Mouse (Mus musculus): ENCODE results near the gene Calr. TPM values are rescaled to one million over a fixed set of nuclear protein-coding genes. Genes with fewer than 3 reads are reported as not detected.

The Calr gene
- 708 and 747 TPM in 2 replicates for polyA plus RNA-seq (2014; fragmentation: Nextera tagmentation; extraction: Ambion mirVana)

GRCm38 (mm10) chr8:84846722-84847572 is at the start of gene Calr:
Calr (minus strand) TSS chr8:84846934.
- 1% methylated on average over 55 of the region's 55 CpGs for WGBS
- Histone ChIP-seq H3K9ac (ENCODE audit: low read length) (peak within 1 kb of the TSS; percentile 98), H3K27me3 (ENCODE audit: control insufficient read depth, insufficient read depth, low read length) (no peaks in the 10 kb centered on the region), H3K27ac (ENCODE audit: low read depth, low read length) (peak within 1 kb of the TSS; percentile 77), H3K4me2 (peak within 1 kb of the TSS; percentile 78), H3K36me3 (ENCODE audit: control insufficient read depth, insufficient read depth, low read length) (peaks cover 27% of the 10 kb centered on the region), H3K4me1 (ENCODE audit: control insufficient read depth, insufficient read depth, low read length) (peaks cover 18% of the 10 kb centered on the region), H3K9me3 (ENCODE audit: control insufficient read depth, low read length) (no peaks in the 10 kb centered on the region), H3K4me3 (ENCODE audit: low read depth, low read length) (peak within 1 kb of the TSS; percentile 97)
- peak; percentile 100 for DNase-seq (ENCODE audit: low spot score, missing footprints)
- ATAC-seq (ENCODE audit: low FRiP score) = peak; percentile 99

GRCm38 (mm10) chr8:84895963-84896362 is 49.2 kb upstream of the Calr start:
- Histone ChIP-seq H3K36me3 (ENCODE audit: control insufficient read depth, insufficient read depth, low read length) (no peaks in the 10 kb centered on the region; the same call in 1 of the 2 replicates), H3K27ac (ENCODE audit: low read depth, low read length) (no peak overlapping the region), H3K9me3 (ENCODE audit: control insufficient read depth, low read length) (no peaks in the 10 kb centered on the region), H3K4me1 (ENCODE audit: control insufficient read depth, insufficient read depth, low read length) (peaks cover 5% of the 10 kb centered on the region), H3K9ac (ENCODE audit: low read length) (no peak overlapping the region), H3K27me3 (ENCODE audit: control insufficient read depth, insufficient read depth, low read length) (no peaks in the 10 kb centered on the region), H3K4me3 (ENCODE audit: low read depth, low read length) (no peak overlapping the region), H3K4me2 (no peak overlapping the region)
- WGBS = 88% methylated on average over 5 of the region's 5 CpGs
- ATAC-seq (ENCODE audit: low FRiP score) (no peak), DNase-seq (ENCODE audit: low spot score, missing footprints) (no peak)

GRCm38 (mm10) chr8:84893709-84894134 is 47.0 kb upstream of the Calr start, which contains the start of gene Gcdh:
Gcdh (minus strand) TSS chr8:84893921.
- Histone ChIP-seq H3K27me3 (ENCODE audit: control insufficient read depth, insufficient read depth, low read length) (no peaks in the 10 kb centered on the region), H3K4me2 (peak within 1 kb of the TSS; percentile 80), H3K36me3 (ENCODE audit: control insufficient read depth, insufficient read depth, low read length) (no peaks in the 10 kb centered on the region; the same call in 1 of the 2 replicates), H3K9me3 (ENCODE audit: control insufficient read depth, low read length) (no peaks in the 10 kb centered on the region), H3K4me1 (ENCODE audit: control insufficient read depth, insufficient read depth, low read length) (peaks cover 5% of the 10 kb centered on the region), H3K9ac (ENCODE audit: low read length) (peak within 1 kb of the TSS; percentile 67), H3K4me3 (ENCODE audit: low read depth, low read length) (peak within 1 kb of the TSS; percentile 59), H3K27ac (ENCODE audit: low read depth, low read length) (no peak within 1 kb of the TSS)
- DNase-seq (ENCODE audit: low spot score, missing footprints) (peak; percentile 97), ATAC-seq (ENCODE audit: low FRiP score) (peak; percentile 95)
- WGBS = under 1% methylated on average over 11 of the region's 11 CpGs

GRCm38 (mm10) chr8:84892993-84893708 is 46.4 kb upstream of the Calr start:
- H3K9ac ChIP-seq (ENCODE audit: low read length) = peak overlapping the region; percentile 67
- ATAC-seq (ENCODE audit: low FRiP score) (no peak; the same call in 1 of the 2 replicates), DNase-seq (ENCODE audit: low spot score, missing footprints) (no peak)
- H3K4me3 ChIP-seq (ENCODE audit: low read depth, low read length) = peak overlapping the region; percentile 59
- H3K36me3 ChIP-seq (ENCODE audit: control insufficient read depth, insufficient read depth, low read length) = no peaks in the 10 kb centered on the region; the same call in 1 of the 2 replicates
- 13% methylated on average over 31 of the region's 31 CpGs for WGBS
- no peaks in the 10 kb centered on the region for H3K27me3 ChIP-seq (ENCODE audit: control insufficient read depth, insufficient read depth, low read length)
- H3K4me2 ChIP-seq = peak overlapping the region; percentile 80
- H3K9me3 ChIP-seq (ENCODE audit: control insufficient read depth, low read length) = no peaks in the 10 kb centered on the region
- no peak overlapping the region for H3K27ac ChIP-seq (ENCODE audit: low read depth, low read length)
- peaks cover 5% of the 10 kb centered on the region for H3K4me1 ChIP-seq (ENCODE audit: control insufficient read depth, insufficient read depth, low read length)

GRCm38 (mm10) chr8:84889141-84889540 is 42.4 kb upstream of the Calr start:
- Histone ChIP-seq H3K9me3 (ENCODE audit: control insufficient read depth, low read length) (no peaks in the 10 kb centered on the region), H3K36me3 (ENCODE audit: control insufficient read depth, insufficient read depth, low read length) (peaks cover 3% of the 10 kb centered on the region; the same call in 1 of the 2 replicates), H3K4me1 (ENCODE audit: control insufficient read depth, insufficient read depth, low read length) (peaks cover 5% of the 10 kb centered on the region), H3K4me2 (no peak overlapping the region), H3K4me3 (ENCODE audit: low read depth, low read length) (no peak overlapping the region), H3K9ac (ENCODE audit: low read length) (no peak overlapping the region), H3K27me3 (ENCODE audit: control insufficient read depth, insufficient read depth, low read length) (no peaks in the 10 kb centered on the region), H3K27ac (ENCODE audit: low read depth, low read length) (no peak overlapping the region)
- 93% methylated on average over 1 of the region's 1 CpGs for WGBS
- DNase-seq (ENCODE audit: low spot score, missing footprints) (peak; percentile 56), ATAC-seq (ENCODE audit: low FRiP score) (no peak)

GRCm38 (mm10) chr8:84888280-84888679 is 41.5 kb upstream of the Calr start:
- Histone ChIP-seq H3K4me1 (ENCODE audit: control insufficient read depth, insufficient read depth, low read length) (peaks cover 5% of the 10 kb centered on the region), H3K27ac (ENCODE audit: low read depth, low read length) (no peak overlapping the region), H3K27me3 (ENCODE audit: control insufficient read depth, insufficient read depth, low read length) (no peaks in the 10 kb centered on the region), H3K4me3 (ENCODE audit: low read depth, low read length) (no peak overlapping the region), H3K4me2 (no peak overlapping the region), H3K9me3 (ENCODE audit: control insufficient read depth, low read length) (no peaks in the 10 kb centered on the region), H3K36me3 (ENCODE audit: control insufficient read depth, insufficient read depth, low read length) (peaks cover 3% of the 10 kb centered on the region; the same call in 1 of the 2 replicates), H3K9ac (ENCODE audit: low read length) (no peak overlapping the region)
- no peak for DNase-seq (ENCODE audit: low spot score, missing footprints)
- 93% methylated on average over 3 of the region's 3 CpGs for WGBS
- no peak for ATAC-seq (ENCODE audit: low FRiP score)

- H3K4me3 ChIP-seq (ENCODE audit: low read depth, low read length) = no peak overlapping the region
- no peak overlapping the region for H3K27ac ChIP-seq (ENCODE audit: low read depth, low read length)
- no peak overlapping the region for H3K4me2 ChIP-seq
- no peak overlapping the region for H3K9ac ChIP-seq (ENCODE audit: low read length)
- no peaks in the 10 kb centered on the region for H3K9me3 ChIP-seq (ENCODE audit: control insufficient read depth, low read length)
- DNase-seq (ENCODE audit: low spot score, missing footprints) (no peak), ATAC-seq (ENCODE audit: low FRiP score) (no peak)
- H3K4me1 ChIP-seq (ENCODE audit: control insufficient read depth, insufficient read depth, low read length) = no peaks in the 10 kb centered on the region
- 87% methylated on average over 4 of the region's 4 CpGs for WGBS
- H3K27me3 ChIP-seq (ENCODE audit: control insufficient read depth, insufficient read depth, low read length) = no peaks in the 10 kb centered on the region
- H3K36me3 ChIP-seq (ENCODE audit: control insufficient read depth, insufficient read depth, low read length) = peaks cover 3% of the 10 kb centered on the region; the same call in 1 of the 2 replicates
Observed at GRCm38 (mm10) chr8:84884728-84885127, 38.0 kb upstream of the Calr start.

GRCm38 (mm10) chr8:84878915-84879314 is 32.2 kb upstream of the Calr start:
- no peaks in the 10 kb centered on the region for H3K9me3 ChIP-seq (ENCODE audit: control insufficient read depth, low read length)
- H3K9ac ChIP-seq (ENCODE audit: low read length) = no peak overlapping the region
- DNase-seq (ENCODE audit: low spot score, missing footprints) = no peak
- no peaks in the 10 kb centered on the region for H3K4me1 ChIP-seq (ENCODE audit: control insufficient read depth, insufficient read depth, low read length)
- H3K4me3 ChIP-seq (ENCODE audit: low read depth, low read length) = no peak overlapping the region
- H3K27me3 ChIP-seq (ENCODE audit: control insufficient read depth, insufficient read depth, low read length) = no peaks in the 10 kb centered on the region
- H3K4me2 ChIP-seq = no peak overlapping the region
- no peaks in the 10 kb centered on the region for H3K36me3 ChIP-seq (ENCODE audit: control insufficient read depth, insufficient read depth, low read length)
- no peak for ATAC-seq (ENCODE audit: low FRiP score)
- WGBS = 96% methylated on average over 1 of the region's 1 CpGs
- H3K27ac ChIP-seq (ENCODE audit: low read depth, low read length) = no peak overlapping the region
